Mouse (Mus musculus) liver, embryonic 14 days (tissue): Measurements from ENCODE around the gene Phf2. TPM values are rescaled to one million over a fixed set of nuclear protein-coding genes. Genes with fewer than 3 reads are reported as not detected.

Experiments used
- polyA plus RNA-seq: library from polyadenylated mRNA; depleted of rRNA; stranded (reverse); fragments of >200 nt; gene quantifications from 2 replicates; pipeline ENCODE4 v1.2.3, GENCODE M21; 2012; rRNA removed

Gene Phf2
- polyA plus RNA-seq = 4.1 and 5.2 TPM in 2 replicates

GRCm38 (mm10) chr13:48870771-48871731, at the start of gene Phf2:
Gene Phf2 (minus strand): TSS chr13:48871119.

Other genes with a start within 250 kb of the Phf2 start
- 0.26 and 0.30 TPM in 2 replicates for gene Ptpdc1, start 245.5 kb downstream of the Phf2 start, polyA plus RNA-seq
- 0.49 and 0.67 TPM in 2 replicates for gene Barx1, start 208.1 kb downstream of the Phf2 start, polyA plus RNA-seq
- 34.3 and 41.8 TPM in 2 replicates for gene Fam120a, start 96.9 kb upstream of the Phf2 start, polyA plus RNA-seq